ENCODE assay signal across 8 mouse cellular contexts in the genomic region with DNA sequence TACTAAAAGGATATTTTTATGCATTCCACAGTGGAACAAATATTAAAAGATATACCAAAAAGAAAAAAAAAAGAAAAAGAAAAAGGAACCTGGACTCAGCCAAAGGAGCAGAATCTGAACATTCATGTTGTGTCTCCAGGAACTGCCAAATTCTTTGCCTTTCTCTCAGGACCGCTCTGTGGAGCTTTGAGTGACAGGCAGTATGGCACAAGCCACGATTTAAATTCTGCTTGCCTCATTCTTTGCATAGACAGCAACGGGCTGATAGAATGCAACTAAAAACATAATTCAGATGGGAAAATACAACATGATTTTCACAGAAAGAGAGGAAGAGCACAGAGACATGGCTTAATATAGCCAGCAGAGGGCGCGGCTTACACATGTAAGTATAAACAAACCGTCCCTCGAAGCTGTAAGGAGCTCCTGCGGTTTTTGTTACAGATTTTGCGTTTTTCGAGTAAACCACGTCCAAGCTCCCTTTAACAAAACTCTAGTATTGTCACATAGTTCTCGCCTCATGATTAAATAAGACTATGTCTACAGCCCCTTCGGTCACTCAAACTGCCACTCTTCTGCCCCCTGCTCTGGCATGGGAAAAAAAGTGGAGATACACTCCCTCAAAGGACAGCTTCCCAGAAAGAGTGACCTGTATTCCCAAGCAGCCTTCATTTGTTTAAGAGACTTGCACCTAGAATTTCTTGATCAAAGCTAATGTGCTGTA.
DNase-seq lines count a peak whose midpoint lies in the region; ATAC-seq lines count a peak whose summit lies in the region.

No protein-coding gene starts in this region.

- no peaks in the 10 kb centered on the region for H3K27me3 ChIP-seq in intestine, embryonic 14.5 days (replicated peaks; ENCODE audit: control insufficient read depth, insufficient read depth, low read length)

- intact Hi-C loops in heart, postnatal 25 days (cut with DNase I), result loop anchor here (1.0 to 10.0 kb wide), 3 partner anchors 225 to 487 kb away; no protein-coding TSS in a partner anchor

- H3K9me3 ChIP-seq in intestine, embryonic 14.5 days (ENCODE audit: control insufficient read depth, low read length), result no peaks in the 10 kb centered on the region

- H3K9ac ChIP-seq in intestine, embryonic 14.5 days (ENCODE audit: low read length), result no peak overlapping the region

- H3K4me2 ChIP-seq in intestine, embryonic 14.5 days (ENCODE audit: low read length), result peak overlapping the region; percentile 37

- H3K27ac ChIP-seq in intestine, embryonic 14.5 days (ENCODE audit: low read depth), result no peak overlapping the region

- ATAC-seq in intestine, embryonic 14.5 days (replicated peaks; ENCODE audit: low FRiP score, low TSS enrichment, low read depth), result no peak
- peak; percentile 75; the same call in 1 of the 2 replicates for ATAC-seq in megakaryocyte-erythroid progenitor cell, adult 5-6 weeks (replicated peaks; ENCODE audit: low FRiP score, low TSS enrichment, poor library complexity, severe bottlenecking)

- H3K4me1 ChIP-seq in intestine, embryonic 14.5 days (replicated peaks; ENCODE audit: control insufficient read depth, insufficient read depth, low read length), result no peaks in the 10 kb centered on the region

- H3K36me3 ChIP-seq in intestine, embryonic 14.5 days (ENCODE audit: control insufficient read depth, insufficient read depth, low read length), result no peaks in the 10 kb centered on the region

- DNase-seq in heart, adult 18-20 months, result peak; percentile 22 to 57
- no peak for DNase-seq in heart, postnatal 25 days (ENCODE audit: low spot score)
- peak; percentile 72 to 75 for DNase-seq in cerebellum, postnatal 10 days
- DNase-seq in frontal cortex, postnatal 25 days (ENCODE audit: low spot score in 2 of 2), result peak; percentile 18 to 41
- peak; percentile 59 for DNase-seq in intestine, embryonic 14.5 days (ENCODE audit: low spot score)
- DNase-seq in left cerebral cortex, adult 8-10 months (ENCODE audit: low spot score in 2 of 2), result peak; percentile 6 to 36
- DNase-seq in right cerebral cortex, postnatal 36 days (ENCODE audit: low spot score in 2 of 2), result peak; percentile 28 to 34

- no peak overlapping the region for H3K4me3 ChIP-seq in intestine, embryonic 14.5 days (ENCODE audit: low read depth, low read length)

- 10% methylated on average over 13 of the region's 13 CpGs for WGBS in intestine, embryonic 14.5 days
